Mouse (Mus musculus) spleen, adult 2 months (tissue): ENCODE data around the gene Ywhag.

Experiments used
- CTCF ChIP-seq: fragments of 200-500 bp; IDR thresholded peaks from 2 replicates; pipeline ENCODE4 v1.5.1; 2011; ENCODE audit warnings: mild to moderate bottlenecking, inconsistent platforms; ENCODE audit not compliant: insufficient read depth, insufficient read length, insufficient replicate concordance; ENCODE audit errors: extremely low read depth
- POLR2A ChIP-seq: fragments of 200-500 bp; IDR thresholded peaks from 2 replicates; pipeline ENCODE4 v1.6.1; 2011; ENCODE audit warnings: low read depth, low read length, inconsistent platforms

- TF ChIP-seq CTCF (no peak), POLR2A (no peak)
Measured at GRCm38 (mm10) chr5:135913201-135913600, 21.2 kb downstream of the Ywhag start.
